Mouse (Mus musculus): ENCODE measurements around the gene Tlx2. TPM values are rescaled to one million over a fixed set of nuclear protein-coding genes. Genes with fewer than 3 reads are reported as not detected.

The Tlx2 gene
- polyA plus RNA-seq (2014; fragmentation: Nextera tagmentation; extraction: Ambion mirVana) = 0.22 TPM in 1 of 2 replicates, not detected in the other

GRCm38 (mm10) chr6:83070247-83070310 lies at the start of gene Tlx2:
Gene Tlx2 (minus strand): TSS chr6:83070293.
- no peaks in the 10 kb centered on the region for H3K36me3 ChIP-seq (replicated peaks; ENCODE audit: control insufficient read depth, insufficient read depth)
- no peaks in the 10 kb centered on the region for H3K9me3 ChIP-seq (ENCODE audit: control insufficient read depth, low read length)
- ATAC-seq (ENCODE audit: low FRiP score) = no peak
- peak within 1 kb of the TSS; percentile 18 for H3K4me3 ChIP-seq (replicated peaks; ENCODE audit: low read length)
- 1% methylated on average over 10 of the region's 10 CpGs for WGBS
- H3K9ac ChIP-seq = no peak within 1 kb of the TSS
- peaks cover 99% of the 10 kb centered on the region for H3K27me3 ChIP-seq (ENCODE audit: control insufficient read depth, insufficient read depth, low read length)
- 0 out of 2 replicates have a peak, but pooled peaks cover 12% of the 10 kb centered on the region for H3K4me1 ChIP-seq (replicated peaks; ENCODE audit: control insufficient read depth, insufficient read depth, low read length)
- H3K27ac ChIP-seq = no peak within 1 kb of the TSS
- DNase-seq (ENCODE audit: low spot score) = no peak
- H3K4me2 ChIP-seq (replicated peaks) = peak within 1 kb of the TSS; percentile 28

- Histone ChIP-seq H3K4me3 (replicated peaks; ENCODE audit: low read length) (peak overlapping the region; percentile 63), H3K27me3 (ENCODE audit: control insufficient read depth, insufficient read depth, low read length) (no peaks in the 10 kb centered on the region), H3K9ac (peak overlapping the region; percentile 73), H3K4me2 (replicated peaks) (peak overlapping the region; percentile 99), H3K36me3 (replicated peaks; ENCODE audit: control insufficient read depth, insufficient read depth) (peaks cover 32% of the 10 kb centered on the region), H3K4me1 (replicated peaks; ENCODE audit: control insufficient read depth, insufficient read depth, low read length) (peaks cover 54% of the 10 kb centered on the region), H3K9me3 (ENCODE audit: control insufficient read depth, low read length) (no peaks in the 10 kb centered on the region), H3K27ac (no peak overlapping the region)
- WGBS = 54% methylated on average over 7 of the region's 7 CpGs
- ATAC-seq (ENCODE audit: low FRiP score) (no peak), DNase-seq (ENCODE audit: low spot score) (no peak)
Observed at GRCm38 (mm10) chr6:83119734-83120051, 49.6 kb upstream of the Tlx2 start.

GRCm38 (mm10) chr6:83118825-83119733 lies 49.0 kb upstream of the Tlx2 start:
- DNase-seq (ENCODE audit: low spot score) (no peak), ATAC-seq (ENCODE audit: low FRiP score) (no peak)
- peak overlapping the region; percentile 99 for H3K4me2 ChIP-seq (replicated peaks)
- H3K27ac ChIP-seq = no peak overlapping the region
- no peak overlapping the region for H3K9ac ChIP-seq
- peaks cover 51% of the 10 kb centered on the region for H3K4me1 ChIP-seq (replicated peaks; ENCODE audit: control insufficient read depth, insufficient read depth, low read length)
- WGBS = 84% methylated on average over 14 of the region's 14 CpGs
- peak overlapping the region; percentile 63; the same call in 1 of the 2 replicates for H3K4me3 ChIP-seq (replicated peaks; ENCODE audit: low read length)
- H3K27me3 ChIP-seq (ENCODE audit: control insufficient read depth, insufficient read depth, low read length) = no peaks in the 10 kb centered on the region
- no peaks in the 10 kb centered on the region for H3K9me3 ChIP-seq (ENCODE audit: control insufficient read depth, low read length)
- peaks cover 32% of the 10 kb centered on the region for H3K36me3 ChIP-seq (replicated peaks; ENCODE audit: control insufficient read depth, insufficient read depth)

GRCm38 (mm10) chr6:83118369-83118768 lies 48.3 kb upstream of the Tlx2 start:
- H3K9ac ChIP-seq = no peak overlapping the region
- ATAC-seq (ENCODE audit: low FRiP score) = no peak
- H3K27ac ChIP-seq = no peak overlapping the region
- H3K36me3 ChIP-seq (replicated peaks; ENCODE audit: control insufficient read depth, insufficient read depth) = peaks cover 32% of the 10 kb centered on the region
- no peak for DNase-seq (ENCODE audit: low spot score)
- no peaks in the 10 kb centered on the region for H3K9me3 ChIP-seq (ENCODE audit: control insufficient read depth, low read length)
- no peak overlapping the region for H3K4me2 ChIP-seq (replicated peaks)
- peaks cover 44% of the 10 kb centered on the region for H3K4me1 ChIP-seq (replicated peaks; ENCODE audit: control insufficient read depth, insufficient read depth, low read length)
- 85% methylated on average over 11 of the region's 11 CpGs for WGBS
- no peaks in the 10 kb centered on the region for H3K27me3 ChIP-seq (ENCODE audit: control insufficient read depth, insufficient read depth, low read length)
- no peak overlapping the region for H3K4me3 ChIP-seq (replicated peaks; ENCODE audit: low read length)

GRCm38 (mm10) chr6:83117616-83118015 lies 47.5 kb upstream of the Tlx2 start:
- Histone ChIP-seq H3K27me3 (ENCODE audit: control insufficient read depth, insufficient read depth, low read length) (no peaks in the 10 kb centered on the region), H3K9me3 (ENCODE audit: control insufficient read depth, low read length) (no peaks in the 10 kb centered on the region), H3K4me1 (replicated peaks; ENCODE audit: control insufficient read depth, insufficient read depth, low read length) (peaks cover 38% of the 10 kb centered on the region), H3K4me2 (replicated peaks) (no peak overlapping the region), H3K36me3 (replicated peaks; ENCODE audit: control insufficient read depth, insufficient read depth) (peaks cover 32% of the 10 kb centered on the region), H3K27ac (no peak overlapping the region), H3K4me3 (replicated peaks; ENCODE audit: low read length) (no peak overlapping the region), H3K9ac (no peak overlapping the region)
- WGBS = 92% methylated on average over 13 of the region's 13 CpGs
- ATAC-seq (ENCODE audit: low FRiP score) (no peak), DNase-seq (ENCODE audit: low spot score) (no peak)

- whole genome bisulfite sequencing = 89% methylated on average over 4 of the region's 4 CpGs
- peaks cover 33% of the 10 kb centered on the region for H3K4me1 ChIP-seq (replicated peaks; ENCODE audit: control insufficient read depth, insufficient read depth, low read length)
Observed at GRCm38 (mm10) chr6:83117165-83117438, 47.0 kb upstream of the Tlx2 start.

GRCm38 (mm10) chr6:83116373-83117164 lies 46.5 kb upstream of the Tlx2 start:
- peak overlapping the region; percentile 85 for H3K9ac ChIP-seq
- peaks cover 32% of the 10 kb centered on the region for H3K36me3 ChIP-seq (replicated peaks; ENCODE audit: control insufficient read depth, insufficient read depth)
- no peak overlapping the region for H3K27ac ChIP-seq
- no peak for ATAC-seq (ENCODE audit: low FRiP score)
- peak overlapping the region; percentile 75 for H3K4me3 ChIP-seq (replicated peaks; ENCODE audit: low read length)
- no peak for DNase-seq (ENCODE audit: low spot score)
- H3K4me2 ChIP-seq (replicated peaks) = peak overlapping the region; percentile 86
- peaks cover 32% of the 10 kb centered on the region for H3K4me1 ChIP-seq (replicated peaks; ENCODE audit: control insufficient read depth, insufficient read depth, low read length)
- no peaks in the 10 kb centered on the region for H3K27me3 ChIP-seq (ENCODE audit: control insufficient read depth, insufficient read depth, low read length)
- H3K9me3 ChIP-seq (ENCODE audit: control insufficient read depth, low read length) = no peaks in the 10 kb centered on the region
- WGBS = 83% methylated on average over 11 of the region's 11 CpGs

More at GRCm38 (mm10) chr6:83117165-83117438, 47.0 kb upstream of the Tlx2 start:
- Histone ChIP-seq H3K27ac (no peak overlapping the region), H3K9me3 (ENCODE audit: control insufficient read depth, low read length) (no peaks in the 10 kb centered on the region), H3K27me3 (ENCODE audit: control insufficient read depth, insufficient read depth, low read length) (no peaks in the 10 kb centered on the region), H3K9ac (peak overlapping the region; percentile 85; the same call in 1 of the 2 replicates), H3K4me3 (replicated peaks; ENCODE audit: low read length) (peak overlapping the region; percentile 75; the same call in 1 of the 2 replicates), H3K36me3 (replicated peaks; ENCODE audit: control insufficient read depth, insufficient read depth) (peaks cover 32% of the 10 kb centered on the region), H3K4me2 (replicated peaks) (0 out of 2 replicates have a peak overlapping the region, but pooled peaks have one; percentile 86)
- no peak for DNase-seq (ENCODE audit: low spot score)
- ATAC-seq (ENCODE audit: low FRiP score) = no peak

GRCm38 (mm10) chr6:83115682-83116372 lies 45.7 kb upstream of the Tlx2 start:
- peak overlapping the region; percentile 86 for H3K4me2 ChIP-seq (replicated peaks)
- H3K27ac ChIP-seq = peak overlapping the region; percentile 66
- H3K4me3 ChIP-seq (replicated peaks; ENCODE audit: low read length) = peak overlapping the region; percentile 75
- DNase-seq (ENCODE audit: low spot score) (no peak), ATAC-seq (ENCODE audit: low FRiP score) (peak; percentile 56; the same call in 1 of the 2 replicates)
- H3K9ac ChIP-seq = peak overlapping the region; percentile 85
- peaks cover 32% of the 10 kb centered on the region for H3K4me1 ChIP-seq (replicated peaks; ENCODE audit: control insufficient read depth, insufficient read depth, low read length)
- H3K9me3 ChIP-seq (ENCODE audit: control insufficient read depth, low read length) = no peaks in the 10 kb centered on the region
- H3K36me3 ChIP-seq (replicated peaks; ENCODE audit: control insufficient read depth, insufficient read depth) = peaks cover 38% of the 10 kb centered on the region
- WGBS = 2% methylated on average over 45 of the region's 48 CpGs
- H3K27me3 ChIP-seq (ENCODE audit: control insufficient read depth, insufficient read depth, low read length) = no peaks in the 10 kb centered on the region

GRCm38 (mm10) chr6:83115011-83115671 lies 45.0 kb upstream of the Tlx2 start, which contains the start of gene Mogs:
Gene Mogs (plus strand): TSS chr6:83115496.
- H3K27ac ChIP-seq = peak within 1 kb of the TSS; percentile 66
- DNase-seq (ENCODE audit: low spot score) (peak; percentile 90), ATAC-seq (ENCODE audit: low FRiP score) (peak; percentile 88)
- peaks cover 39% of the 10 kb centered on the region for H3K36me3 ChIP-seq (replicated peaks; ENCODE audit: control insufficient read depth, insufficient read depth)
- peak within 1 kb of the TSS; percentile 75 for H3K4me3 ChIP-seq (replicated peaks; ENCODE audit: low read length)
- H3K4me2 ChIP-seq (replicated peaks) = peak within 1 kb of the TSS; percentile 86
- no peaks in the 10 kb centered on the region for H3K9me3 ChIP-seq (ENCODE audit: control insufficient read depth, low read length)
- peak within 1 kb of the TSS; percentile 85 for H3K9ac ChIP-seq
- H3K4me1 ChIP-seq (replicated peaks; ENCODE audit: control insufficient read depth, insufficient read depth, low read length) = peaks cover 29% of the 10 kb centered on the region
- no peaks in the 10 kb centered on the region for H3K27me3 ChIP-seq (ENCODE audit: control insufficient read depth, insufficient read depth, low read length)
- under 1% methylated on average over 55 of the region's 58 CpGs for WGBS

All from hindbrain, embryonic 14.5 days (tissue).